13 mouse cellular contexts compared by ENCODE assay signal in the genomic region with DNA sequence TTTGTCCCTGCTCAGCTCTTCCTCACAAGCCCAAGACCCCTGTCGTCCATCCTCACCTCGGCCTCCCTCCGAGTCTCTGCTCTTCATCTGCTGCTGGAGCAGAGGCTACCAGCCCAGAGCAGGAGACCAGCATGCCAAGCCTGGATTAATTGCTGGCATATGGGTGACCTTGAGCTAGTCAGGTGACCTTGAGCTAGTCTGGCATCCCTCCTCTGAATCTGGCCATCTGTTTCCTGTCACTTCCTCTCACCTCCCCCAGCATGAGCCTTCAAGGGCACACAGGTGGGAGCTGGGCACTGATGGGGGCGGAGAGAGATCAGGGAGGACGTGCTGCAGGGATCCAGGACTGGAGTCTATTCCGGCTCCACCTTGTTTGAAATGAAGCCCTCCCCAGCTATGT.
DNase-seq lines count a peak whose midpoint lies in the region; ATAC-seq and TF ChIP-seq lines count a peak whose summit lies in the region.
"Had no signal": no experiment of that assay in that cellular context is flagged by ENCODE, and none has a peak within 500 bp of the region (broad histone marks: within the 10 kb centered on the region; RNA-seq: fewer than 3 reads in every experiment).

No protein-coding gene starts in this region.

- H3K9me3 ChIP-seq in hindbrain, embryonic 11.5 days (ENCODE audit: control insufficient read depth, low read length): no peaks in the 10 kb centered on the region
- no peaks in the 10 kb centered on the region for H3K9me3 ChIP-seq in neural tube, embryonic 15.5 days (replicated peaks)
- H3K9me3 ChIP-seq: kidney, embryonic 15.5 days; liver, embryonic 13.5 days had no signal

- H3K4me1 ChIP-seq in cerebellum, adult 2 months (ENCODE audit: control insufficient read depth, insufficient read depth, low read length): peaks cover 16% of the 10 kb centered on the region
- H3K4me1 ChIP-seq in hindbrain, embryonic 11.5 days (replicated peaks; ENCODE audit: control insufficient read depth, insufficient read depth, low read length): peaks cover 8% of the 10 kb centered on the region; the same call in 1 of the 2 replicates
- H3K4me1 ChIP-seq in neural tube, embryonic 15.5 days: peaks cover 31% of the 10 kb centered on the region

- no peak overlapping the region for H3K9ac ChIP-seq in hindbrain, embryonic 11.5 days (ENCODE audit: low read depth, low read length)
- no peak overlapping the region for H3K9ac ChIP-seq in neural tube, embryonic 15.5 days (replicated peaks)
- H3K9ac ChIP-seq: kidney, embryonic 15.5 days; liver, embryonic 13.5 days had no signal

- H3K4me2 ChIP-seq in hindbrain, embryonic 11.5 days (replicated peaks; ENCODE audit: low read depth, low read length): no peak overlapping the region
- no peak overlapping the region for H3K4me2 ChIP-seq in neural tube, embryonic 15.5 days
- H3K4me2 ChIP-seq: kidney, embryonic 15.5 days; liver, embryonic 13.5 days had no signal

- H3K36me3 ChIP-seq in hindbrain, embryonic 11.5 days (ENCODE audit: control insufficient read depth, insufficient read depth, low read length): no peaks in the 10 kb centered on the region
- no peaks in the 10 kb centered on the region for H3K36me3 ChIP-seq in neural tube, embryonic 15.5 days
- H3K36me3 ChIP-seq: kidney, embryonic 15.5 days; liver, embryonic 13.5 days had no signal

- no peak overlapping the region for H3K27ac ChIP-seq in cerebellum, adult 2 months (ENCODE audit: insufficient read depth, low read length)
- H3K27ac ChIP-seq in hindbrain, embryonic 11.5 days (ENCODE audit: low read depth, low read length): 0 out of 2 replicates have a peak overlapping the region, but pooled peaks have one; percentile 36
- H3K27ac ChIP-seq in neural tube, embryonic 15.5 days (replicated peaks): 0 out of 2 replicates have a peak overlapping the region, but pooled peaks have one; percentile 5
- H3K27ac ChIP-seq: kidney, embryonic 15.5 days; left cerebral cortex, adult 2 months; liver, embryonic 13.5 days had no signal

- H3K4me3 ChIP-seq in cerebellum, adult 2 months (replicated peaks; ENCODE audit: insufficient read depth, low read depth, low read length): no peak overlapping the region
- H3K4me3 ChIP-seq in hindbrain, embryonic 11.5 days (ENCODE audit: low read depth, low read length): no peak overlapping the region
- H3K4me3 ChIP-seq in neural tube, embryonic 15.5 days (replicated peaks): no peak overlapping the region
- H3K4me3 ChIP-seq: kidney, embryonic 15.5 days; left cerebral cortex, adult 2 months; liver, embryonic 13.5 days had no signal

- WGBS in cerebellum, adult 2 months: 33% methylated on average over 6 of the region's 6 CpGs
- WGBS in hindbrain, embryonic 11.5 days: 34% methylated on average over 6 of the region's 6 CpGs
- 64% methylated on average over 6 of the region's 6 CpGs for WGBS in neural tube, embryonic 15.5 days

- DNase-seq in retina, postnatal 1 day: peak; percentile 40
- no peak for DNase-seq in retina, embryonic 14.5 days (ENCODE audit: low spot score)
- DNase-seq in cerebellum, adult 2 months: peak; percentile 45 to 54
- no peak for DNase-seq in hindbrain, embryonic 11.5 days (ENCODE audit: low spot score)
- DNase-seq in frontal cortex, adult 2 months (ENCODE audit: extremely low spot score in 1 of 2, low spot score in 1 of 2): no peak
- DNase-seq: gastrocnemius, postnatal 25 days; liver, embryonic 13.5 days; lung, postnatal 36 days; thymus, postnatal 4 days had no signal

- no peaks in the 10 kb centered on the region for H3K27me3 ChIP-seq in cerebellum, adult 2 months (ENCODE audit: control insufficient read depth, insufficient read depth, low read length)
- H3K27me3 ChIP-seq in hindbrain, embryonic 11.5 days (ENCODE audit: control insufficient read depth, insufficient read depth, low read length): no peaks in the 10 kb centered on the region
- H3K27me3 ChIP-seq in neural tube, embryonic 15.5 days (replicated peaks): no peaks in the 10 kb centered on the region
- H3K27me3 ChIP-seq: liver, embryonic 13.5 days had no signal

- TF ChIP-seq POLR2A in cerebellum, adult 2 months (IDR thresholded peaks at IDR 0.05; ENCODE audit: borderline replicate concordance, insufficient read depth, low read length): no peak

- no peak for TF ChIP-seq CTCF in cerebellum, adult 2 months (IDR thresholded peaks at IDR 0.05; ENCODE audit: borderline replicate concordance, insufficient read depth, low read depth, low read length)

- 0 out of 2 replicates have a peak, but pooled peaks have one; percentile 20 for ATAC-seq in hindbrain, embryonic 11.5 days (ENCODE audit: low FRiP score)
- no peak for ATAC-seq in neural tube, embryonic 15.5 days (ENCODE audit: low FRiP score)
- ATAC-seq in inflammation-experienced regulatory T-cells, adult 6 months: no peak

Comparison
In these comparisons a context has a peak if more than half of its experiments do, and no peak if none do; other contexts are left out.
1. DNase-seq: peak in retina, postnatal 1 day (single experiment) and cerebellum, adult 2 months (2 of 2); none in retina, embryonic 14.5 days (single experiment), hindbrain, embryonic 11.5 days (single experiment) and frontal cortex, adult 2 months (0 of 2).